Mouse (Mus musculus) liver, adult 2 months (tissue): ENCODE results near the gene Lpp.

ENCODE experiments used
- CTCF ChIP-seq: fragments of 200-500 bp; IDR thresholded peaks from 2 replicates; pipeline ENCODE4 v1.5.1; 2011; ENCODE audit warnings: low read depth, low read length, control low read depth
- POLR2A ChIP-seq: fragments of 200-500 bp; IDR thresholded peaks from 2 replicates; pipeline ENCODE4 v1.6.1; 2011; ENCODE audit warnings: low read length, control low read depth; ENCODE audit not compliant: insufficient read depth; ENCODE audit errors: extremely low read depth

DNA sequence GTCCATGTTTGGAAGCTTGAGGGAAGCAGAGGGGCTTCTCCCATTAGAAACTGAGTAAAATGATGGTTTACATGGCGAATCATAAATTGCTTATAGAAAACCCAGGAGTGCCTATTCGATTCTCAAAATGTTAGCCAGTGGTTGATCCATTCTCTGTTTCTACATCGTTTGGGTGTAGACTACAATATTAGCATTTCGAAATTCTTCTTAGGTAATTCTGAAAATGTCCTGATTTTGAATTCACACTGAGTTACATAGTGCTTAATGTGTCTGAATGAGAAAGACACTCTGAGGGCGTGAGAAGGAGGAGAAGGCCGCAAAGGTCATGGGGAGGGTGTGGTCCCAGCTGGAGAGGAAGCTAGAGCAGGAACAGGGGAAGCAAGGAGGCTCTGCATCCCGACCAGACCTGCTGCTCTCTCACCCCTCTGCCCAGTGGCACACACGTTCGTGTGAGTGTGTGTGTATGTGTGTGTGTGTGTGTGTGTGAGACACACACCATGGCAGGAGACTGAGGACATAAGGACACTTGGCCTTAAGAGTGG is 124.3 kb downstream of the Lpp start:
- TF ChIP-seq CTCF (no peak), POLR2A (no peak)
